Mouse (Mus musculus): ENCODE results near the gene Selplg. TPM values are rescaled to one million over a fixed set of nuclear protein-coding genes. Genes with fewer than 3 reads are reported as not detected.

Selplg gene
- total and polyA plus RNA-seq, 3 experiments, result 3.4 to 14.1 (median 4.5) TPM

DNA sequence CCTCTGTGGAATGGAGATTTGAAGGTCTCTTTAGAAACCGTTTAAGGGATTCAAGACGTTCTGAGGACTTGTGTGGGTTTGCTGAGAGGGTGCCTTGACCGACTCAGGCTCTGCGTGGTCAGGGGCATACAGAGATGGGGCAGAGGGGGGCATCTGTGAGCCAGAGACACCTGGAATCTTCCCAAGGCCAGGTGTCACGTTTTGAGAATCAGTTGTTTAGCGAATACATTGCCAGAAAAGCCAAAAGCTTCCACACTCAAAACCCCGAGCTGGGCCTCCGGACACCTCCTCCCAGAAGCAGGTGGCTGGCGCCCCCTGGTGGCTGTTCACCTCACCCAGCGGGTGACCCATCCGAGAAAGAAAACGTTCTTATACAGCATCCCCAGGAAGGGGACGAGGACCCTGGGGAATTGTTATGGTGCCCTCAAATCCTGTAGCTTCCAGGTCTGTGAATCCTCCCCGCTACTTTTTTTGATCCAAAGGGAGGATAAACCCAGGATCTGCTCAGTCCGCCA, 16.7 kb downstream of the Selplg start:
- intact Hi-C loops (cut with DNase I), result loop anchor here (1.0 to 10.0 kb wide), 3 partner anchors 41 to 449 kb away; no protein-coding TSS in a partner anchor
- TF ChIP-seq CTCF (IDR thresholded peaks at IDR 0.05) (peak; percentile 96), POLR2A (IDR thresholded peaks at IDR 0.05; ENCODE audit: insufficient read depth, low read depth, low read length) (no peak)
- WGBS, result 11% methylated on average over 15 of the region's 15 CpGs

GRCm38 (mm10) chr5:113815041-113815389, 17.4 kb downstream of the Selplg start:
- intact Hi-C loops (cut with DNase I), result loop anchor here (1.0 to 10.0 kb wide), 3 partner anchors 41 to 448 kb away; no protein-coding TSS in a partner anchor
- H3K79me2 ChIP-seq (replicated peaks; ENCODE audit: control insufficient read depth, insufficient read depth, low read length), result no peaks in the 10 kb centered on the region
- no peak overlapping the region for H3K9ac ChIP-seq (ENCODE audit: low read depth, low read length)
- no peak for DNase-seq
- TF ChIP-seq CTCF (IDR thresholded peaks at IDR 0.05) (no peak), EP300 (IDR thresholded peaks at IDR 0.05; ENCODE audit: insufficient read depth, low read depth, low read length) (no peak)
- WGBS, result 55% methylated on average over 11 of the region's 11 CpGs
- H3K36me3 ChIP-seq (ENCODE audit: control insufficient read depth, insufficient read depth, low read length), result no peaks in the 10 kb centered on the region
- no peak overlapping the region for H3K4me3 ChIP-seq
- H3K27me3 ChIP-seq (ENCODE audit: control insufficient read depth, insufficient read depth, low read length), result no peaks in the 10 kb centered on the region
- H3K27ac ChIP-seq, result no peak overlapping the region
- no peaks in the 10 kb centered on the region for H3K4me1 ChIP-seq (ENCODE audit: control insufficient read depth, insufficient read depth, low read length)

More for the DNA sequence above, 16.7 kb downstream of the Selplg start:
- H3K9ac ChIP-seq (ENCODE audit: low read depth, low read length), result no peak overlapping the region
- DNase-seq, result peak; percentile 68 to 80
- H3K79me2 ChIP-seq (replicated peaks; ENCODE audit: control insufficient read depth, insufficient read depth, low read length), result no peaks in the 10 kb centered on the region
- H3K4me3 ChIP-seq, result no peak overlapping the region
- no peaks in the 10 kb centered on the region for H3K4me1 ChIP-seq (ENCODE audit: control insufficient read depth, insufficient read depth, low read length)
- no peaks in the 10 kb centered on the region for H3K36me3 ChIP-seq (ENCODE audit: control insufficient read depth, insufficient read depth, low read length)
- H3K27ac ChIP-seq, result no peak overlapping the region
- no peaks in the 10 kb centered on the region for H3K27me3 ChIP-seq (ENCODE audit: control insufficient read depth, insufficient read depth, low read length)

DNA sequence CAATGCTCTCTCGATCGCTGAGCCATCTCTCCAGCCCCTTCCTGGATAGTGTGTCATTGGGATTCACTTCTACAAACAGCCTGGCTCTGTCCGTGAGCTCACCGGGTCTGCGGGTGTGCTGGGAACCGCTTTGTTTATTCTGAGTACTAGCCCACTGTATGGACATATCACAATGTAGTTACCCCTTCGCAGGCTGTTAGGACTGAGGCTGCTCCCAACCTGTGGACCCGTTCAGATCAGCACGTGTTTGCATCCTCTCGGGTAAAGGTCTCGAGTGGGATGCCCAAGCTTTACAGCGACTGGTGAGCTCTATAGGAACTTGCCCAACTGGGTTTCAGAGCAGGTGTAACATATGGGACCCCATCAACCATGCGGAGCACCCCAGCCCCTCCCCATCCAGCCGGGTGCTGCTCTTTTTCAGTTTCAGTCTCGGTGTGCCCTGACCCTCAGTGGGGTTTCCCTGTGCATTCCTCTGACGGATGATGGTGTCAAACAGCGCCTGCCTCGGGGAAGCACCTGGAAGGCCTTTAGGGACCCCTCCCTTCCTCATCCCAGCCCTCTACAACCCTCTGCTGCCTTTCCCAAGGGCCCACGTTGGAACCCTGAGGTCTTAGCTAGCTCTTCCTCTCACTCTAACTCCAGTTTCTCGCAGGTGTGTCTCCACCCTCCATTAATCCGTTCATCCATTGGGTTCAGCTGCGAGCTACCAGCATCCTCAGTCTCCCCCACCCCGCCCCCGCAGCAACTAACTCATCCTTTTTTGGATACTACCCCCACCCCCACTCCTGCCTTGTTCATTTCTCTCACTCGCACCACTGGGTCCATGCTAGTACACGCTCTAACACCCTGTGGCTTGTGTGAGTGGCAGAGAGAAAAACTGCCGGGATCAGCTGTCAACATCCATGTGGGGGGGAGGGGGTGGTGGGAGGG, 18.1 kb downstream of the Selplg start:
- Histone ChIP-seq H3K9ac (ENCODE audit: low read depth, low read length) (no peak overlapping the region), H3K4me1 (ENCODE audit: control insufficient read depth, insufficient read depth, low read length) (no peaks in the 10 kb centered on the region), H3K36me3 (ENCODE audit: control insufficient read depth, insufficient read depth, low read length) (no peaks in the 10 kb centered on the region), H3K27ac (no peak overlapping the region), H3K4me3 (no peak overlapping the region), H3K27me3 (ENCODE audit: control insufficient read depth, insufficient read depth, low read length) (no peaks in the 10 kb centered on the region), H3K79me2 (replicated peaks; ENCODE audit: control insufficient read depth, insufficient read depth, low read length) (no peaks in the 10 kb centered on the region)
- no peak for DNase-seq
- TF ChIP-seq CTCF (IDR thresholded peaks at IDR 0.05), result no peak
- no peak for TF ChIP-seq EP300 (IDR thresholded peaks at IDR 0.05; ENCODE audit: insufficient read depth, low read depth, low read length)
- no peak for TF ChIP-seq POLR2A (IDR thresholded peaks at IDR 0.05; ENCODE audit: insufficient read depth, low read depth, low read length)
- WGBS, result 34% methylated on average over 27 of the region's 27 CpGs
- intact Hi-C loops (cut with DNase I), result loop anchor here (1.0 to 10.0 kb wide), 3 partner anchors 40 to 448 kb away; no protein-coding TSS in a partner anchor

DNA sequence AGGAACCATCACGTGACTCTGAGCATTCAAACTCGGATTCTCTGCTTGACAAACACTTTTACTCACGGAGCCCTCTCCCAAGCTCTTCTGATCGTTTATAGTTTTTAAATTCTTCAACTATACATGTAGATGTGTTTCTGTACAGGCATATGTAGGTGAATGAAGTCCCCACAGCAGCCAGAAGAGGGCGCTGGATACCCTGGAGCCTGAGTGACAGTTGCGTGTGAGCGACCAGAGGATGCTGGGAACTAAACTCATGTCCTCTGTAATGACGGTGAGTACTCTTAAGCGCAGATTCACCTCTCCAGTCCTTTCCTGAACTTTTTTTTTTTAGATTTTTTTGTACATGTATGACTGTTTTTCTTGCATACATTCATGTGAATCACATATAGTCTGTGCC, 18.8 kb downstream of the Selplg start:
- Histone ChIP-seq H3K79me2 (replicated peaks; ENCODE audit: control insufficient read depth, insufficient read depth, low read length) (no peaks in the 10 kb centered on the region), H3K27ac (no peak overlapping the region), H3K9ac (ENCODE audit: low read depth, low read length) (no peak overlapping the region), H3K27me3 (ENCODE audit: control insufficient read depth, insufficient read depth, low read length) (no peaks in the 10 kb centered on the region), H3K4me1 (ENCODE audit: control insufficient read depth, insufficient read depth, low read length) (no peaks in the 10 kb centered on the region), H3K36me3 (ENCODE audit: control insufficient read depth, insufficient read depth, low read length) (no peaks in the 10 kb centered on the region), H3K4me3 (no peak overlapping the region)
- DNase-seq, result no peak
- WGBS, result 14% methylated on average over 9 of the region's 9 CpGs
- peak; percentile 51 for TF ChIP-seq CTCF (IDR thresholded peaks at IDR 0.05)
- TF ChIP-seq EP300 (IDR thresholded peaks at IDR 0.05; ENCODE audit: insufficient read depth, low read depth, low read length), result no peak
- TF ChIP-seq POLR2A (IDR thresholded peaks at IDR 0.05; ENCODE audit: insufficient read depth, low read depth, low read length), result no peak
- intact Hi-C loops (cut with DNase I), result loop anchor here (2.0 to 10.0 kb wide), 2 partner anchors 339 to 447 kb away; no protein-coding TSS in a partner anchor

GRCm38 (mm10) chr5:113812638-113813037, 19.8 kb downstream of the Selplg start:
- Histone ChIP-seq H3K4me1 (ENCODE audit: control insufficient read depth, insufficient read depth, low read length) (no peaks in the 10 kb centered on the region), H3K4me3 (no peak overlapping the region), H3K27ac (no peak overlapping the region), H3K79me2 (replicated peaks; ENCODE audit: control insufficient read depth, insufficient read depth, low read length) (no peaks in the 10 kb centered on the region), H3K9ac (ENCODE audit: low read depth, low read length) (no peak overlapping the region), H3K36me3 (ENCODE audit: control insufficient read depth, insufficient read depth, low read length) (no peaks in the 10 kb centered on the region), H3K27me3 (ENCODE audit: control insufficient read depth, insufficient read depth, low read length) (no peaks in the 10 kb centered on the region)
- TF ChIP-seq POLR2A (IDR thresholded peaks at IDR 0.05; ENCODE audit: insufficient read depth, low read depth, low read length), result no peak
- no peak for TF ChIP-seq CTCF (IDR thresholded peaks at IDR 0.05)
- TF ChIP-seq EP300 (IDR thresholded peaks at IDR 0.05; ENCODE audit: insufficient read depth, low read depth, low read length), result no peak
- intact Hi-C loops (cut with DNase I), result loop anchor here (10.0 kb wide), 1 partner anchor 338 kb away; no protein-coding TSS in a partner anchor
- 82% methylated on average over 2 of the region's 2 CpGs for WGBS
- DNase-seq, result no peak

All from heart, adult 2 months (tissue).